Mouse (Mus musculus) ES-Bruce4 (cell line): ENCODE results near the gene Plin4.

Source experiments
- CTCF ChIP-seq: IDR thresholded peaks from one replicate; pipeline ENCODE4 v1.8.1; 2011; ENCODE audit warnings: low read depth, low read length
- EP300 ChIP-seq: IDR thresholded peaks from 2 replicates; pipeline ENCODE4 v1.6.1; 2011; ENCODE audit warnings: low read depth, low read length; ENCODE audit not compliant: insufficient read depth
- POLR2A ChIP-seq: IDR thresholded peaks from one replicate; pipeline ENCODE4 v1.8.1; 2011; ENCODE audit warnings: low read length; ENCODE audit not compliant: insufficient read depth

DNA sequence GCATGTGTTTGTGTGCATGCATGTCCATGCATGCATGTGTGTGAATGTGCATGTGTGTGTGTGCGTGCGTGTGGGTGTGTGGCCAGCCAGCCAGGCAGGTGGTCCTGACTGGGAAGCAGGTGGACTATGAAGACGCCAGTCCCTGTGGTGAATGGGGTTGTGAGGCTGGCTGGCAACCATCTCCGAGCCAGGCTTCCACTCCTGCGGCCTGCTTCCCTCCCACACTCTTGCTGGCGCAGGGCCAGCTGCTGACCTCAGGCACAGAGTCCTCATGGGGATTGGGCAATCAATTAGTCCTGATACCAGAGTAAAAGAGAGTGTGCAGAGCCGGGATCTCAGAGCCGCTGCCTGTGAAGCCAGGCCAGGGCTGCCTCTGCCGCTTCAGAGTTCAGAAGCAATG, 44.0 kb upstream of the Plin4 start:
- TF ChIP-seq POLR2A (no peak), CTCF (no peak), EP300 (no peak)
